Mouse (Mus musculus): ENCODE results near the gene Gm49395. TPM values are rescaled to one million over a fixed set of nuclear protein-coding genes. Genes with fewer than 3 reads are reported as not detected.

The Gm49395 gene
- polyA plus RNA-seq, 1 experiment from 2014 or later = 2.0 TPM

- ATAC-seq (replicated peaks; ENCODE audit: low FRiP score) (no peak), DNase-seq (ENCODE audit: low spot score) (no peak)
- Histone ChIP-seq H3K4me2 (no peak overlapping the region), H3K4me1 (replicated peaks; ENCODE audit: control insufficient read depth, insufficient read depth, low read length) (no peaks in the 10 kb centered on the region), H3K9ac (ENCODE audit: low read depth, low read length) (no peak overlapping the region), H3K9me3 (ENCODE audit: control insufficient read depth, low read length) (no peaks in the 10 kb centered on the region), H3K36me3 (ENCODE audit: control insufficient read depth, insufficient read depth, low read length) (no peaks in the 10 kb centered on the region), H3K27ac (ENCODE audit: low read depth, low read length) (no peak overlapping the region), H3K27me3 (replicated peaks; ENCODE audit: control insufficient read depth, insufficient read depth, low read length) (no peaks in the 10 kb centered on the region), H3K4me3 (ENCODE audit: low read depth, low read length) (no peak overlapping the region)
- 73% methylated on average over 6 of the region's 6 CpGs for WGBS
Measured at GRCm38 (mm10) chr13:115078997-115079685, 22.6 kb downstream of the Gm49395 start.

GRCm38 (mm10) chr13:115077346-115078134 lies 24.2 kb downstream of the Gm49395 start:
- no peaks in the 10 kb centered on the region for H3K27me3 ChIP-seq (replicated peaks; ENCODE audit: control insufficient read depth, insufficient read depth, low read length)
- no peaks in the 10 kb centered on the region for H3K9me3 ChIP-seq (ENCODE audit: control insufficient read depth, low read length)
- no peak for ATAC-seq (replicated peaks; ENCODE audit: low FRiP score)
- H3K27ac ChIP-seq (ENCODE audit: low read depth, low read length) = no peak overlapping the region
- H3K36me3 ChIP-seq (ENCODE audit: control insufficient read depth, insufficient read depth, low read length) = no peaks in the 10 kb centered on the region
- H3K9ac ChIP-seq (ENCODE audit: low read depth, low read length) = no peak overlapping the region
- H3K4me3 ChIP-seq (ENCODE audit: low read depth, low read length) = no peak overlapping the region
- WGBS = 53% methylated on average over 9 of the region's 9 CpGs
- H3K4me2 ChIP-seq = no peak overlapping the region
- H3K4me1 ChIP-seq (replicated peaks; ENCODE audit: control insufficient read depth, insufficient read depth, low read length) = no peaks in the 10 kb centered on the region
- no peak for DNase-seq (ENCODE audit: low spot score)

- Histone ChIP-seq H3K4me3 (ENCODE audit: low read depth, low read length) (no peak overlapping the region), H3K9ac (ENCODE audit: low read depth, low read length) (no peak overlapping the region), H3K36me3 (ENCODE audit: control insufficient read depth, insufficient read depth, low read length) (no peaks in the 10 kb centered on the region), H3K4me1 (replicated peaks; ENCODE audit: control insufficient read depth, insufficient read depth, low read length) (no peaks in the 10 kb centered on the region), H3K27me3 (replicated peaks; ENCODE audit: control insufficient read depth, insufficient read depth, low read length) (no peaks in the 10 kb centered on the region), H3K27ac (ENCODE audit: low read depth, low read length) (no peak overlapping the region), H3K4me2 (no peak overlapping the region), H3K9me3 (ENCODE audit: control insufficient read depth, low read length) (no peaks in the 10 kb centered on the region)
- no peak for DNase-seq (ENCODE audit: low spot score)
- 84% methylated on average over 6 of the region's 6 CpGs for WGBS
- no peak for ATAC-seq (replicated peaks; ENCODE audit: low FRiP score)
Measured at GRCm38 (mm10) chr13:115072386-115072785, 29.3 kb downstream of the Gm49395 start.

GRCm38 (mm10) chr13:115071431-115071830 lies 30.3 kb downstream of the Gm49395 start:
- Histone ChIP-seq H3K9ac (ENCODE audit: low read depth, low read length) (no peak overlapping the region), H3K4me1 (replicated peaks; ENCODE audit: control insufficient read depth, insufficient read depth, low read length) (no peaks in the 10 kb centered on the region), H3K9me3 (ENCODE audit: control insufficient read depth, low read length) (no peaks in the 10 kb centered on the region), H3K27ac (ENCODE audit: low read depth, low read length) (no peak overlapping the region), H3K4me3 (ENCODE audit: low read depth, low read length) (no peak overlapping the region), H3K36me3 (ENCODE audit: control insufficient read depth, insufficient read depth, low read length) (no peaks in the 10 kb centered on the region), H3K27me3 (replicated peaks; ENCODE audit: control insufficient read depth, insufficient read depth, low read length) (no peaks in the 10 kb centered on the region), H3K4me2 (no peak overlapping the region)
- 84% methylated on average over 3 of the region's 3 CpGs for WGBS
- DNase-seq (ENCODE audit: low spot score) = no peak
- no peak for ATAC-seq (replicated peaks; ENCODE audit: low FRiP score)

DNA sequence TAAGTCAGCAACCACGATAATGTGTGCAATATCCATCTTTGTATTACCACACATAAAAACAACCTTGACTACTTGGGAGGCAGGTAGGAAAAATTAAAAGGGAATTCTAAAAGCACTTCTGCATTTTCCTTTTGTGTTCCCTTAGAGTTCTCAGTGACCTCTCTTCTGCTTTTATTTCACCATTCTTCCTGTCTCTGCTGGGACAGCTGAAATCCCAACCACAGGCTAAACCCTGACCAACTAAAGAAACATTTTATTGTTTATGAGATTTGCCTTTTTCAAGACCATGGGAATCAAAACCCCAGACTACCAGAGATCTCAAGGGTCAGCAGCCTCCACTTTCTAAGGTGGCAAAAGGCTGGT lies 33.8 kb downstream of the Gm49395 start:
- H3K4me2 ChIP-seq = no peak overlapping the region
- no peaks in the 10 kb centered on the region for H3K36me3 ChIP-seq (ENCODE audit: control insufficient read depth, insufficient read depth, low read length)
- no peak overlapping the region for H3K9ac ChIP-seq (ENCODE audit: low read depth, low read length)
- H3K4me1 ChIP-seq (replicated peaks; ENCODE audit: control insufficient read depth, insufficient read depth, low read length) = no peaks in the 10 kb centered on the region
- no peak overlapping the region for H3K27ac ChIP-seq (ENCODE audit: low read depth, low read length)
- ATAC-seq (replicated peaks; ENCODE audit: low FRiP score) (no peak), DNase-seq (ENCODE audit: low spot score) (no peak)
- H3K9me3 ChIP-seq (ENCODE audit: control insufficient read depth, low read length) = no peaks in the 10 kb centered on the region
- H3K4me3 ChIP-seq (ENCODE audit: low read depth, low read length) = no peak overlapping the region
- no peaks in the 10 kb centered on the region for H3K27me3 ChIP-seq (replicated peaks; ENCODE audit: control insufficient read depth, insufficient read depth, low read length)
- WGBS = 81% methylated on average over 1 of the region's 1 CpGs

DNA sequence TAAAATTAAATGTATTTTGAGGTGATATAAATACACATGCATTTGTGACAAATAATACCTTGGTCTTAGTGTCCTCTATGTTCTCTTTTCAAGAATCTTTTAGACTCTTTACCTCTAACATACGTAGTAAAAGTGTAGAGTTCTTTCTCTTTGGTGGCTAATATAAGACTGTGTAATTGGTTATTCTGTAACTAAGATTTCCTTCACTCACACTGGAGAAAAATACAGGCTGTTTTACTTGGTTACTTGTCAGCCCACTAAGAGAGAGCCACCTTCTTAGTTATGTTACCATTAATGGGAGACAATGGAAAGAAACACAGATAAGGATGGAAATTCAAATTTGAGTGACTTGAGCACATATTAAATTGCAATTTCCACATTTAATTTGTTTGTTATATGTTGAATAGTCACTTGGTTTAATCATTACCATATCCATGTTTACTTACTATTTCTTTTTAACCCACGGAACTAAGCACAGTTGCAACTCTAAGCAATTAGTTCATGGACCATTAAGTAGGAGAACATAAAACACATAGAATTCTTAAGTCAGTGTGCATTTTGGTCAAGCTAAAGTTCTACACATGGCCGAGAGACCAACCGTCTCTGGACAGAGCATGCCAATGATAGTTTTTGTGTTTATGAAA lies 34.3 kb downstream of the Gm49395 start:
- no peak for DNase-seq (ENCODE audit: low spot score)
- Histone ChIP-seq H3K36me3 (ENCODE audit: control insufficient read depth, insufficient read depth, low read length) (no peaks in the 10 kb centered on the region), H3K9me3 (ENCODE audit: control insufficient read depth, low read length) (no peaks in the 10 kb centered on the region), H3K4me2 (no peak overlapping the region), H3K27ac (ENCODE audit: low read depth, low read length) (no peak overlapping the region), H3K4me3 (ENCODE audit: low read depth, low read length) (no peak overlapping the region), H3K4me1 (replicated peaks; ENCODE audit: control insufficient read depth, insufficient read depth, low read length) (no peaks in the 10 kb centered on the region), H3K9ac (ENCODE audit: low read depth, low read length) (no peak overlapping the region), H3K27me3 (replicated peaks; ENCODE audit: control insufficient read depth, insufficient read depth, low read length) (no peaks in the 10 kb centered on the region)
- WGBS = 86% methylated on average over 4 of the region's 4 CpGs
- ATAC-seq (replicated peaks; ENCODE audit: low FRiP score) = no peak

DNA sequence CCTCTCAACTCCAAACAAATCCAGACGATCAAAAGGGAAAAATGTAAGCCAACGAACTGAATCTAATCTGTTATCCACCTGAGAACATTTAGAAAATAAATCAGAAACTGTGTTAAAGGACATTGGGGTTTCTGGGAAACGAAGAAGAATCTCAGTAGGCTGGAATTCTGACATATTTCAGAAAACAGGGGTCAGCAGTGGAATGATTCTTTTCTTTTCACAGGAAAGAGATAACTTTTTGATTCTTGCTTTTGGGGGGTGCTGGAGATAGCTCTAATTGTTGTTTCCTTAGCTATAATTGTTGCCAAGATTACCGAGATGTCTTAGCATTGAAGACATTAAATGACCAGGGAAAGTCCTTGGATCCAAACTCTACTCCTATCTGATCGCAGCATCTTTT lies 44.2 kb downstream of the Gm49395 start:
- Histone ChIP-seq H3K4me3 (ENCODE audit: low read depth, low read length) (no peak overlapping the region), H3K4me1 (replicated peaks; ENCODE audit: control insufficient read depth, insufficient read depth, low read length) (no peaks in the 10 kb centered on the region), H3K27ac (ENCODE audit: low read depth, low read length) (no peak overlapping the region), H3K9ac (ENCODE audit: low read depth, low read length) (no peak overlapping the region), H3K9me3 (ENCODE audit: control insufficient read depth, low read length) (no peaks in the 10 kb centered on the region), H3K4me2 (no peak overlapping the region), H3K36me3 (ENCODE audit: control insufficient read depth, insufficient read depth, low read length) (no peaks in the 10 kb centered on the region), H3K27me3 (replicated peaks; ENCODE audit: control insufficient read depth, insufficient read depth, low read length) (no peaks in the 10 kb centered on the region)
- no peak for DNase-seq (ENCODE audit: low spot score)
- no peak for ATAC-seq (replicated peaks; ENCODE audit: low FRiP score)
- WGBS = 75% methylated on average over 5 of the region's 5 CpGs

DNA sequence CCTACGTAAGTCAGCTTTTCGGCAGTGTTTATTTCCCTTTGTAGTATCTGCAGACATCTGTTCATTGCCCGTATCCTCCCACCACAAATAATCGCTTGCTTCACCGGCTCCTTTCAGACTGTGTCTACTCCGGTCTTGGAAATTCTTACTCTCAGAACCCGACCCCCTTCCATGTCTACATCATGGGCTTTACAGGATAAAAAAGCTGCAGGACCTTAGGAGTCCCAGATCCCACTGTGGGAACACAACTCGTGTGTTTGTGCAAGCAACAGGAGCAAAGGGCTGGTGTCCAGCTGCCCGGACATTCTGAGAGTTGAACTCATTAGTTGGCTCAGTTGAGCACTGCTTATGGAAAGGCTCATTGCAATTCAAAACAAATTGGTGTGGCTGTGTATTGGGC lies 46.9 kb downstream of the Gm49395 start:
- no peak for DNase-seq (ENCODE audit: low spot score)
- 68% methylated on average over 9 of the region's 9 CpGs for WGBS
- Histone ChIP-seq H3K27me3 (replicated peaks; ENCODE audit: control insufficient read depth, insufficient read depth, low read length) (no peaks in the 10 kb centered on the region), H3K27ac (ENCODE audit: low read depth, low read length) (no peak overlapping the region), H3K4me1 (replicated peaks; ENCODE audit: control insufficient read depth, insufficient read depth, low read length) (no peaks in the 10 kb centered on the region), H3K4me3 (ENCODE audit: low read depth, low read length) (no peak overlapping the region), H3K9me3 (ENCODE audit: control insufficient read depth, low read length) (no peaks in the 10 kb centered on the region), H3K36me3 (ENCODE audit: control insufficient read depth, insufficient read depth, low read length) (no peaks in the 10 kb centered on the region), H3K4me2 (no peak overlapping the region), H3K9ac (ENCODE audit: low read depth, low read length) (no peak overlapping the region)
- ATAC-seq (replicated peaks; ENCODE audit: low FRiP score) = no peak
